Mouse (Mus musculus) MEL (cell line): ENCODE data around the gene Trex1. TPM values are rescaled to one million over a fixed set of nuclear protein-coding genes. Genes with fewer than 3 reads are reported as not detected.

Source experiments
- DNase-seq: peaks from one replicate; pipeline ENCODE4 v3.0.0; 2011; ENCODE audit warnings: low read depth, low spot score
- H3K27ac ChIP-seq: 2 replicates; pipeline ENCODE4 v1.5.1; 2012; ENCODE audit warnings: low read depth, mild to moderate bottlenecking, control low read depth, low read length, moderate library complexity; ENCODE audit not compliant: control insufficient read depth
- H3K27me3 ChIP-seq, 2 experiments: fragments of 150-350 bp in 1 of 2; sonication (generic) in 1 of 2; 2 replicates each; pipeline ENCODE4 v1.6.1; 2012; ENCODE audit warnings: low read length in 2 of 2, mild to moderate bottlenecking in 2 of 2, improper control_type of control experiment in 1 of 2, moderate library complexity in 1 of 2; ENCODE audit not compliant: insufficient read depth in 2 of 2, control insufficient read depth in 1 of 2
- H3K36me3 ChIP-seq, 2 experiments: 2 replicates each; pipeline ENCODE4 v1.6.1; 2012 to 2014; ENCODE audit warnings: low read length in 2 of 2, improper control_type of control experiment in 1 of 2, inconsistent platforms in 1 of 2, mild to moderate bottlenecking in 1 of 2; ENCODE audit not compliant: insufficient read depth in 2 of 2, control insufficient read depth in 1 of 2
- H3K4me1 ChIP-seq, 2 experiments: fragments of 150-350 bp in 1 of 2; sonication (generic) in 1 of 2; 2 replicates each; pipeline ENCODE4 v1.6.1; 2012; ENCODE audit warnings: low read length in 2 of 2, improper control_type of control experiment in 1 of 2, mild to moderate bottlenecking in 1 of 2; ENCODE audit not compliant: insufficient read depth in 2 of 2, control insufficient read depth in 1 of 2
- H3K4me3 ChIP-seq, 2 experiments: fragments of 150-350 bp in 1 of 2; sonication (generic) in 1 of 2; 2 replicates each; pipeline ENCODE4 v1.5.1; 2012; ENCODE audit warnings: low read depth in 2 of 2, low read length in 2 of 2, mild to moderate bottlenecking in 2 of 2, moderate library complexity in 2 of 2, control low read depth in 1 of 2, improper control_type of control experiment in 1 of 2; ENCODE audit not compliant: control insufficient read depth in 1 of 2, insufficient read depth in 1 of 2
- H3K79me2 ChIP-seq: 2 replicates; pipeline ENCODE4 v1.6.1; 2012; ENCODE audit warnings: mild to moderate bottlenecking, low read length, moderate library complexity; ENCODE audit not compliant: control insufficient read depth, poor library complexity, insufficient read depth
- H3K9ac ChIP-seq: 2 replicates; pipeline ENCODE4 v1.6.1; 2012; ENCODE audit warnings: low read depth, mild to moderate bottlenecking, control low read depth, low read length, moderate library complexity; ENCODE audit not compliant: control insufficient read depth, poor library complexity, severe bottlenecking
- H3K9me3 ChIP-seq: fragments of 150-350 bp; sonication (generic); replicated peaks from 2 replicates; pipeline ENCODE4 v1.6.1; 2012; ENCODE audit warnings: mild to moderate bottlenecking, low read length, improper control_type of control experiment, moderate library complexity; ENCODE audit not compliant: insufficient read depth
- BHLHE40 ChIP-seq: IDR thresholded peaks from 2 replicates; pipeline ENCODE4 v1.6.1; 2012; ENCODE audit warnings: low read depth, mild to moderate bottlenecking, inconsistent platforms, low read length, improper control_type of control experiment, borderline replicate concordance
- CHD1 ChIP-seq: IDR thresholded peaks from 2 replicates; pipeline ENCODE4 v1.6.1; 2012; ENCODE audit warnings: low read depth, mild to moderate bottlenecking, inconsistent platforms, low read length, improper control_type of control experiment
- CHD2 ChIP-seq: IDR thresholded peaks from 2 replicates; pipeline ENCODE4 v1.6.1; 2011; ENCODE audit warnings: low read length, improper control_type of control experiment
- CTCF ChIP-seq, 3 experiments: IDR thresholded peaks in 2 of 3; conservative IDR thresholded peaks in 1 of 3; 2 replicates each; pipeline ENCODE4 v1.5.1; 2011 to 2012; ENCODE audit warnings: low read length in 3 of 3, low read depth in 2 of 3, mild to moderate bottlenecking in 2 of 3, improper control_type of control experiment in 1 of 3, inconsistent platforms in 1 of 3, mixed read lengths in 1 of 3, moderate library complexity in 1 of 3; ENCODE audit not compliant: control insufficient read depth in 1 of 3, insufficient read depth in 1 of 3, poor library complexity in 1 of 3, severe bottlenecking in 1 of 3
- ELF1 ChIP-seq: IDR thresholded peaks from 2 replicates; pipeline ENCODE4 v1.6.1; 2014; ENCODE audit warnings: low read depth, mild to moderate bottlenecking, inconsistent platforms, low read length, improper control_type of control experiment, moderate library complexity
- EP300 ChIP-seq, 2 experiments: IDR thresholded peaks; 2 replicates each; pipeline ENCODE4 v1.6.1; 2011; ENCODE audit warnings: improper control_type of control experiment in 2 of 2, low read length in 2 of 2, low read depth in 1 of 2, mild to moderate bottlenecking in 1 of 2
- ETS1 ChIP-seq: IDR thresholded peaks from 2 replicates; pipeline ENCODE4 v1.6.1; 2012; ENCODE audit warnings: low read depth, mild to moderate bottlenecking, inconsistent platforms, low read length, improper control_type of control experiment, moderate library complexity
- GATA1 ChIP-seq: IDR thresholded peaks from 2 replicates; pipeline ENCODE4 v1.6.1; 2011; ENCODE audit warnings: low read depth, low read length, improper control_type of control experiment
- HCFC1 ChIP-seq: IDR thresholded peaks from 2 replicates; pipeline ENCODE4 v1.6.1; 2012; ENCODE audit warnings: low read depth, mild to moderate bottlenecking, inconsistent platforms, low read length, improper control_type of control experiment, moderate library complexity
- JUND ChIP-seq: IDR thresholded peaks from 2 replicates; pipeline ENCODE4 v1.6.1; 2011; ENCODE audit warnings: low read depth, mild to moderate bottlenecking, improper control_type of control experiment, low read length
- KAT2A ChIP-seq: conservative IDR thresholded peaks from 2 replicates; pipeline ENCODE4 v1.6.1; 2012; ENCODE audit warnings: low read depth, low read length, improper control_type of control experiment, inconsistent platforms
- MAX ChIP-seq: IDR thresholded peaks from 2 replicates; pipeline ENCODE4 v1.6.1; 2011; ENCODE audit warnings: low read length, improper control_type of control experiment
- MAZ ChIP-seq: IDR thresholded peaks from 2 replicates; pipeline ENCODE4 v1.6.1; 2012; ENCODE audit warnings: low read depth, mild to moderate bottlenecking, inconsistent platforms, low read length, improper control_type of control experiment
- MXI1 ChIP-seq: IDR thresholded peaks from 2 replicates; pipeline ENCODE4 v1.6.1; 2011; ENCODE audit warnings: mild to moderate bottlenecking, low read depth, low read length, improper control_type of control experiment
- NELFE ChIP-seq: IDR thresholded peaks from 2 replicates; pipeline ENCODE4 v1.6.1; 2011; ENCODE audit warnings: low read depth, low read length, improper control_type of control experiment
- NRF1 ChIP-seq: IDR thresholded peaks from 2 replicates; pipeline ENCODE4 v1.6.1; 2014; ENCODE audit warnings: low read depth, mild to moderate bottlenecking, inconsistent platforms, low read length, improper control_type of control experiment, moderate library complexity; ENCODE audit not compliant: poor library complexity, insufficient read depth, severe bottlenecking
- POLR2A ChIP-seq, 2 experiments: IDR thresholded peaks; 2 replicates each; pipeline ENCODE4 v1.6.1; 2011 to 2012; ENCODE audit warnings: low read length in 2 of 2, mild to moderate bottlenecking in 2 of 2, control low read depth in 1 of 2, improper control_type of control experiment in 1 of 2, low read depth in 1 of 2, moderate library complexity in 1 of 2; ENCODE audit not compliant: control insufficient read depth in 1 of 2, insufficient read depth in 1 of 2, poor library complexity in 1 of 2
- POLR2AphosphoS5 ChIP-seq: IDR thresholded peaks from 2 replicates; pipeline ENCODE4 v1.6.1; 2012; ENCODE audit warnings: low read depth, borderline replicate concordance, mild to moderate bottlenecking, inconsistent platforms, low read length, moderate library complexity, mixed read lengths
- RAD21 ChIP-seq: IDR thresholded peaks from 2 replicates; pipeline ENCODE4 v1.6.1; 2011; ENCODE audit warnings: mild to moderate bottlenecking, low read depth, low read length, improper control_type of control experiment
- SIN3A ChIP-seq: IDR thresholded peaks from 2 replicates; pipeline ENCODE4 v1.6.1; 2012; ENCODE audit warnings: low read length, improper control_type of control experiment, inconsistent platforms
- TCF12 ChIP-seq: IDR thresholded peaks from 2 replicates; pipeline ENCODE4 v1.6.1; 2014; ENCODE audit warnings: low read depth, mild to moderate bottlenecking, inconsistent platforms, low read length, improper control_type of control experiment, moderate library complexity
- UBTF ChIP-seq: IDR thresholded peaks from 2 replicates; pipeline ENCODE4 v1.6.1; 2012; ENCODE audit warnings: low read depth, mild to moderate bottlenecking, inconsistent platforms, low read length, improper control_type of control experiment, moderate library complexity, borderline replicate concordance; ENCODE audit not compliant: insufficient read depth
- USF1 ChIP-seq: IDR thresholded peaks from 2 replicates; pipeline ENCODE4 v1.6.1; 2014; ENCODE audit warnings: low read depth, mild to moderate bottlenecking, inconsistent platforms, low read length, improper control_type of control experiment, moderate library complexity
- USF2 ChIP-seq, 2 experiments: IDR thresholded peaks; 2 replicates each; pipeline ENCODE4 v1.6.1; 2011 to 2012; ENCODE audit warnings: improper control_type of control experiment in 2 of 2, low read length in 2 of 2, borderline replicate concordance in 1 of 2, inconsistent platforms in 1 of 2, low read depth in 1 of 2, mild to moderate bottlenecking in 1 of 2; ENCODE audit not compliant: insufficient read depth in 1 of 2
- ZC3H11A ChIP-seq: IDR thresholded peaks from 2 replicates; pipeline ENCODE4 v1.6.1; 2012; ENCODE audit warnings: low read depth, mild to moderate bottlenecking, inconsistent platforms, low read length, improper control_type of control experiment
- ZKSCAN1 ChIP-seq: IDR thresholded peaks from 2 replicates; pipeline ENCODE4 v1.6.1; 2012; ENCODE audit warnings: low read depth, mild to moderate bottlenecking, inconsistent platforms, low read length, improper control_type of control experiment, moderate library complexity
- ZMIZ1 ChIP-seq: IDR thresholded peaks from 2 replicates; pipeline ENCODE4 v1.6.1; 2012; ENCODE audit warnings: low read depth, mild to moderate bottlenecking, inconsistent platforms, low read length, improper control_type of control experiment, moderate library complexity
- polyA plus RNA-seq, 2 experiments: library from polyadenylated mRNA; stranded (reverse) in 1 of 2; unstranded in 1 of 2; fragments of >175 nt in 1 of 2; fragments of >200 nt in 1 of 2; gene quantifications; 2 replicates each; pipeline versions ENCODE4 v1.2.1 to v1.2.4; 2012; ENCODE audit warnings: low replicate concordance in 2 of 2, low read depth in 1 of 2; ENCODE audit not compliant: insufficient read length in 2 of 2, insufficient read depth in 1 of 2, missing spikeins in 1 of 2
- total RNA-seq: library from RNA; depleted of rRNA; stranded (reverse); fragments of 300-350 nt; gene quantifications from 2 replicates; pipeline ENCODE4 v1.2.3, GENCODE M21; 2012

Gene Trex1
- total and polyA plus RNA-seq, 3 experiments, result 8.9 to 17.0 TPM; not detected in 1

- Histone ChIP-seq H3K4me3 (no peak overlapping the region), H3K36me3 (no peaks in the 10 kb centered on the region), H3K4me1 (no peaks in the 10 kb centered on the region), H3K9me3 (no peaks in the 10 kb centered on the region), H3K27me3 (no peaks in the 10 kb centered on the region), H3K27ac (no peak overlapping the region), H3K79me2 (no peaks in the 10 kb centered on the region), H3K9ac (no peak overlapping the region)
- no peak for DNase-seq
- no peak for TF ChIP-seq ELF1
- TF ChIP-seq NRF1, result no peak
- no peak for TF ChIP-seq CHD1
- no peak for TF ChIP-seq NELFE
- no peak for TF ChIP-seq MAX
- no peak for TF ChIP-seq TCF12
- no peak for TF ChIP-seq CHD2
- no peak for TF ChIP-seq EP300 (IDR thresholded peaks at IDR 0.05; ENCODE audit: low read depth in 1 of 2, low read length in 2 of 2)
- no peak for TF ChIP-seq MXI1
- no peak for TF ChIP-seq ZC3H11A
- no peak for TF ChIP-seq MAZ
- no peak for TF ChIP-seq CTCF (IDR thresholded peaks at IDR 0.05 in 2 of 3, conservative IDR thresholded peaks at IDR 0.05 in 1 of 3; ENCODE audit: control insufficient read depth in 1 of 3, insufficient read depth in 1 of 3, low read depth in 2 of 3, low read length in 3 of 3, poor library complexity in 1 of 3, severe bottlenecking in 1 of 3)
- no peak for TF ChIP-seq HCFC1
- TF ChIP-seq UBTF, result no peak
- TF ChIP-seq USF2 (IDR thresholded peaks at IDR 0.05; ENCODE audit: borderline replicate concordance in 1 of 2, insufficient read depth in 1 of 2, low read depth in 1 of 2, low read length in 2 of 2), result no peak
- TF ChIP-seq SIN3A, result no peak
- no peak for TF ChIP-seq USF1
- no peak for TF ChIP-seq ZMIZ1
These were observed 36.5 kb downstream of the Trex1 start for GRCm38 (mm10) chr9:109022866-109023685.

DNA sequence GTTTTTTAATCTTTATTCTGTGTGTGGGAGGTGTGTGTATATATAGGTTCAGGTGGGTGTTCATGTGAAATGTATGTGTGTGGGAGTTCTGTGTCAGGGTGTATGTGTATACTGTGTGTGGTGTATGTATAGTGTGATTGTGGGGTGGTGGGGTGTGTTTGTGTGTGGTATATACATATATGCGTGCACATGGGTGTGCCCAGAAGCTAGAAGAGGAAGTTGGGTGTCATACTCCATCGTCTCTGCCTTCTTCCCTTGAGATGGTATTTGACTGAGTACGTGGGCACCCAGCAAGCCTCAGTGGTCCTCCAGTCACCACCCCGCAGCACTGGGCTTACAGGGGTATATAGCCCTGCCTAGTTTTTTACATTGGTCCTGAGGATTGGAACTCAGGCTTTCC is 38.1 kb downstream of the Trex1 start:
- Histone ChIP-seq H3K79me2 (no peaks in the 10 kb centered on the region), H3K36me3 (no peaks in the 10 kb centered on the region), H3K4me3 (no peak overlapping the region), H3K27me3 (no peaks in the 10 kb centered on the region), H3K4me1 (no peaks in the 10 kb centered on the region), H3K27ac (no peak overlapping the region), H3K9ac (no peak overlapping the region), H3K9me3 (no peaks in the 10 kb centered on the region)
- TF ChIP-seq POLR2A (IDR thresholded peaks at IDR 0.05; ENCODE audit: control insufficient read depth in 1 of 2, insufficient read depth in 1 of 2, low read depth in 1 of 2, low read length in 2 of 2, poor library complexity in 1 of 2) (no peak), SIN3A (no peak), GATA1 (no peak), ETS1 (no peak), JUND (no peak), ELF1 (no peak), KAT2A (no peak), HCFC1 (no peak), RAD21 (no peak), CHD2 (no peak), USF1 (no peak), BHLHE40 (no peak), CHD1 (no peak), CTCF (IDR thresholded peaks at IDR 0.05 in 2 of 3, conservative IDR thresholded peaks at IDR 0.05 in 1 of 3; ENCODE audit: control insufficient read depth in 1 of 3, insufficient read depth in 1 of 3, low read depth in 2 of 3, low read length in 3 of 3, poor library complexity in 1 of 3, severe bottlenecking in 1 of 3) (no peak), POLR2AphosphoS5 (no peak), NELFE (no peak), NRF1 (no peak), ZKSCAN1 (no peak)
- peak; percentile 59 for DNase-seq
